Mouse (Mus musculus) kidney, adult 2 months (tissue): ENCODE data around the gene Ighmbp2. TPM values are rescaled to one million over a fixed set of nuclear protein-coding genes. Genes with fewer than 3 reads are reported as not detected.
"Not testable (repeated sequence)": the region's sequence is repeated elsewhere in the genome, so short reads cannot be mapped to it uniquely, and the experiment has no call there.

Experiments
- DNase-seq: peaks from one replicate; pipeline ENCODE4 v3.0.0; 2021
- H3K27ac ChIP-seq: fragments of 200-500 bp; 2 replicates; pipeline ENCODE4 v1.5.1; 2012; ENCODE audit warnings: low read depth, low read length, control low read depth, inconsistent platforms; ENCODE audit not compliant: insufficient read depth
- H3K27me3 ChIP-seq: fragments of 200-500 bp; replicated peaks from 2 replicates; pipeline ENCODE4 v1.6.1; 2012; ENCODE audit warnings: mild to moderate bottlenecking, moderate library complexity, low read length, inconsistent platforms; ENCODE audit not compliant: control insufficient read depth, insufficient read depth
- H3K36me3 ChIP-seq: fragments of 200-500 bp; 2 replicates; pipeline ENCODE4 v1.6.1; 2012; ENCODE audit warnings: mild to moderate bottlenecking, moderate library complexity, low read length, inconsistent platforms; ENCODE audit not compliant: control insufficient read depth, insufficient read depth
- H3K4me1 ChIP-seq: fragments of 200-500 bp; 2 replicates; pipeline ENCODE4 v1.6.1; 2011; ENCODE audit warnings: low read length; ENCODE audit not compliant: control insufficient read depth, insufficient read depth
- H3K4me3 ChIP-seq: fragments of 200-500 bp; 2 replicates; pipeline ENCODE4 v1.5.1; 2011; ENCODE audit warnings: mild to moderate bottlenecking, low read depth, low read length, control low read depth; ENCODE audit not compliant: insufficient read depth
- CTCF ChIP-seq: fragments of 200-500 bp; conservative IDR thresholded peaks from 2 replicates; pipeline ENCODE4 v1.5.1; 2011; ENCODE audit warnings: low read depth, mild to moderate bottlenecking, control low read depth, low read length, moderate library complexity, mixed read lengths; ENCODE audit not compliant: insufficient read depth, insufficient read length
- POLR2A ChIP-seq: fragments of 200-500 bp; IDR thresholded peaks from one replicate; pipeline ENCODE4 v1.6.1; 2011; ENCODE audit warnings: low read depth, low read length, control low read depth
- WGBS: fragments of 180-500 bp; shearing (Covaris S2); methylation state at CpG from one replicate; pipeline ENCODE4 v1.1.7; 2018; 5-methylcytosine and 5-hydroxymethylcytosine counted together
- polyA plus RNA-seq: library from polyadenylated mRNA; depleted of rRNA; stranded (reverse); fragments of >200 nt; gene quantifications from 2 replicates; pipeline ENCODE4 v1.2.3, GENCODE M21; 2012

Gene Ighmbp2
- polyA plus RNA-seq, 1 experiment = 3.5 TPM

DNA sequence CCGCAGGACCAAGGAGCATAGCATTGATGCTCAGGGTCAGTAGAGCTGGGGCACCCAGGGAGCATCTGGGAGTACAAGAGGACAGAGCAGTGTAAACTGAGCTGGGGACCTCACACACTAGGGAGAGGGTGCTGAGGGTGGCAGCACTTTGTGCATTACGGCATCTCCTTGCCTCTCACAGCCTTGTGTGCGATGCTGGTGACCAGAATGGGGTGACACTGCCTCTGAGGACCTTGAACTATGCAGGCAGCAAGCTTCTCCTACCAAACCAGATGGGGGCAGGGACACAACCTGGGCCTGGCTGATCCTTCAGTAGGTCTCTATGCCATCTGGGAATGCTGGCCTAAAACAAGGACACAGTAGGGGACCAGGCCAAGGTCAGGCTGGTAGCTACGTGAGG lies 16.1 kb downstream of the Ighmbp2 start:
- no peaks in the 10 kb centered on the region for H3K27me3 ChIP-seq
- TF ChIP-seq POLR2A (no peak), CTCF (no peak)
- no peaks in the 10 kb centered on the region; the same call in none of the 2 replicates for H3K36me3 ChIP-seq
- no peak overlapping the region for H3K27ac ChIP-seq
- no peak for DNase-seq
- H3K4me1 ChIP-seq = no peaks in the 10 kb centered on the region
- 92% methylated on average over 4 of the region's 4 CpGs for WGBS
- no peak overlapping the region for H3K4me3 ChIP-seq

DNA sequence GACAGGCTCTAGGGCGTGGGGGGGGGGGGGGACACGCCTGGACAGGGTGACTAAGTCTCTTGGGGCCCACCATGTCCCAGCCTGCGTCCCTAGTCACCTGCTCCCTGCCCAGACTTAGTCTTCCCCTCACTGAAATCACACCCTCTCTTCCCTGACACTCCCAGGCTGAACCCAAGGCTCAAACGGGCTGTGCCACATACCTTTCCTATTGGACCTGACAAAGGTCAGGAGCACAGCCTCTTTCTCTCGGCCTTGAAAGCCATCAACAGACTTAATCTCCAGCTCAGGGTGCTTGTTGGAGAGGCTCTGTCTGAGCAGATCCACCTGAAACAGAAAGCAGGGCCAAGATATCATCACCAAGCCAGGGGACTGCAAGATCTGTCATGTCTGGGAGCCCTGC lies 16.7 kb downstream of the Ighmbp2 start:
- no peak overlapping the region for H3K27ac ChIP-seq
- no peak overlapping the region for H3K4me3 ChIP-seq
- no peak for TF ChIP-seq POLR2A
- no peak for TF ChIP-seq CTCF
- no peaks in the 10 kb centered on the region; the same call in 1 of the 2 replicates for H3K36me3 ChIP-seq
- WGBS = 81% methylated on average over 5 of the region's 5 CpGs
- no peak for DNase-seq
- H3K4me1 ChIP-seq = no peaks in the 10 kb centered on the region
- no peaks in the 10 kb centered on the region for H3K27me3 ChIP-seq

DNA sequence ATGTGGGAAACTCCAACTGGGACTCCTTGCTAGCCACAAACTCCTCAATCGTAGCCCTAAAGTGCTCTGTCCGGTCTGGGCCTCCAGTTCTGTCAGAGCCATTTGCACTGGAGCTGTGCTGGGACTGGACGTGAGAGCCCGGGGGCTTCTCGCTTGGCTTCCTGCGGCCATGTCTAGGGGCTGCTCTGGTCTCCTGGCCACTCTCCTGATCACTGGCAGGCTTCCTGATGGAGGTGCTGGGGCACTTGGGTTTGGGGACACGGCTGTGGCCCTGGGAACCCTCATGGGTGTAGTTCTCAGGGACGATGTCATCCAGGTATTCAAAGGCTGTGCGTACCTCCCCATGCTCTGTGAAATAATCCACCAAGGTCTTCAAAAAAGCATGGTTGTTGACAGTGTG lies 17.6 kb downstream of the Ighmbp2 start:
- Histone ChIP-seq H3K36me3 (no peaks in the 10 kb centered on the region; the same call in 1 of the 2 replicates), H3K4me3 (no peak overlapping the region), H3K27ac (no peak overlapping the region), H3K4me1 (no peaks in the 10 kb centered on the region), H3K27me3 (no peaks in the 10 kb centered on the region)
- 96% methylated on average over 9 of the region's 9 CpGs for WGBS
- DNase-seq = no peak
- TF ChIP-seq CTCF (no peak), POLR2A (no peak)

DNA sequence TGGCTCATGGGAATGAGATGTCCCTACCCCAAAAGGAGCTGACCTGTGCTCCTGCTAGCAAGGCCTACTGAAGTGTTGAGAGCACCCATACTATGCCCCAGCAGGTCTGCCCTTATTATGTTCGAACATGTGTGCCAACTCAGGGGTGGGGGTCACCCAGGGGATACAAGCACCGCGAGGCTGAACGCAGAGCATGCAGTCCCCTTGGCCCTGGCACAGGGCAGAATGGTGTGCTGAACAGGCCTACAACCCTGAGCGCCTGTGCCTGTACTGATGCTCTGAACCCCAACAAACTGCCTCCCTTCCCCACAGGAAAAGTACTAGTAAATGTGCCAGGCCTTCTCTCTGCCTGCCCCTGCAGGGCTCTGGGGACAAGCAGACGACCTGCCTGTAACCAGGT lies 18.5 kb downstream of the Ighmbp2 start:
- Histone ChIP-seq H3K27ac (no peak overlapping the region), H3K4me3 (no peak overlapping the region), H3K4me1 (no peaks in the 10 kb centered on the region), H3K36me3 (no peaks in the 10 kb centered on the region; the same call in 1 of the 2 replicates), H3K27me3 (no peaks in the 10 kb centered on the region)
- WGBS = 95% methylated on average over 6 of the region's 6 CpGs
- no peak for DNase-seq
- TF ChIP-seq POLR2A (no peak), CTCF (no peak)

DNA sequence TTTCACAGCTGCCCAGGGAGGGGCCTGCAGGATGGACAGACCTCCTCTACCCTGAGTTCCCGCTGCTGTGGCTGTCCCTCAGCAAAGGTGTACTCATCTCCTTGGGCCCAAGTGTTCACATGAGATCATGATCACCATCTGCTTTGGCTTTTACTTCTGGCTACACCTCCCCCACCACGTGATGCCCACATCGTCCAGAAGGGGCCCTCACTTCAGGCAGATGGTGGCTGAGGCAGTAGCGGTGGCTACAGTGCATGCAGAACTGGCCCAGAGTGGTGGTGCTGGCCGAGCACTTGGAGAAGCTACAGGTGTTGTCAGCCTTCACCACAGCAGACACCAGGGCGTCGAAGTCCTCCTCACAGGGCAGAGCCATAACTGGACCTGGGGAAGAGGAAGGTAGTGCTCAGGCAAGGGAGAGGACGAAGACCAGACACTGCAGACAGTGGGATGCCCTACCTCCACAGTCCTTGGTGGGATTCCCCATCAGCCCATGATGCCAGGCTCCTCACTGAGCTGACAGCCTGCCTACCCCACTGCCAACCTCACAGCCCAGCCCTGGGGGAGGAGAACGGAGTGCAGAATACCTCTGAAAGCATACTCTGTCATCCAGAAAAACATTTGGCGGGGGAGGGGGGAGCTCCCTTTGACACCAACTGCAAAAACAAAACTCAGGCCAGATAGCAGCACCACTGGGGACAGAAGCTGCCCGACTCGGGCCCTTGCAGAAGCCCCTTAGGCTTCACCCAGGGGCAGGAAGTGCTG lies 20.9 kb downstream of the Ighmbp2 start:
- Histone ChIP-seq H3K36me3 (no peaks in the 10 kb centered on the region; the same call in 1 of the 2 replicates), H3K4me3 (no peak overlapping the region), H3K4me1 (no peaks in the 10 kb centered on the region), H3K27me3 (no peaks in the 10 kb centered on the region), H3K27ac (no peak overlapping the region)
- no peak for DNase-seq
- TF ChIP-seq CTCF (no peak), POLR2A (no peak)
- 77% methylated on average over 12 of the region's 12 CpGs for WGBS

DNA sequence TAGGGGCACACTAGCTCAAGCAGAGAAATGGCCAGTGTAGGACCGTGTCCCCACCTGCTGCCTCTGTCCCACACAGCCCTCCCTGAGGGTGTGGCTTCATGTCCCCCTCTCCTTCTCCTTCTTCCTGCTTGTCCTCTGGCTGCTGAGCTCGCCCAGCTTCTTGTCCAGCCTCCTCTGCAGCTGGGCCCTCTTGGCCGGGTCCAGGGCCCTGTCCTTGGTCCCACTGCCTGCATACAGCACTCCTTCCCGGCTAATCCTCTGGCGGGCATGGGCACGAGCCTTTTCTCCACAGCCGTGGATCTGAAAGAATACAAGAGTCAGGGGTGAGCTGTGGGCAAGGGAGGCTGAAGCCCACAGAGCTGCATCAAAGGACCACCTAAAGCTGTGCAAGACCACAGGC lies 21.5 kb downstream of the Ighmbp2 start:
- 95% methylated on average over 7 of the region's 7 CpGs for WGBS
- H3K27ac ChIP-seq = no peak overlapping the region
- no peak for TF ChIP-seq POLR2A
- H3K4me3 ChIP-seq = no peak overlapping the region
- no peaks in the 10 kb centered on the region; the same call in 1 of the 2 replicates for H3K36me3 ChIP-seq
- no peaks in the 10 kb centered on the region for H3K27me3 ChIP-seq
- no peak for DNase-seq
- H3K4me1 ChIP-seq = no peaks in the 10 kb centered on the region

DNA sequence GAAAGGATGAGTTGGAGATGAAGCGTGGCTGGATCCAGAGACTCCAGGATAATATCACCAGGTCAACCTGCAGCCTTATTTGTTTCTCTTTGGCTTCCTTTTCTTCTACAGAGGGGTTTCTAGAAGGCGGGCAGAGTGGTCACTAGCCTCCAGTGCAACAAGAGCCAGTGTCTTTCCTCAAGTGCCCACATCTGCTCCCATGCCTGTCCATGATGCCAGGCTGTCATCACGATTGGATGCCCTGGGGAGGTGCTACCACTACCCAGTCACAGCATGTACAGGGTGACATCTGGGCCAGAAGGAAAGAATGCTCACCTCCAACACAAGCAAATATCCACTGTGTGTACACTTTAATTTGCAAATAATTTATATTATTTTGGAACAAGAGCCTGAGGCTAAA lies 22.2 kb downstream of the Ighmbp2 start:
- H3K27me3 ChIP-seq = no peaks in the 10 kb centered on the region
- WGBS = 79% methylated on average over 3 of the region's 3 CpGs
- no peaks in the 10 kb centered on the region for H3K4me1 ChIP-seq
- TF ChIP-seq POLR2A (no peak), CTCF (no peak)
- no peaks in the 10 kb centered on the region; the same call in 1 of the 2 replicates for H3K36me3 ChIP-seq
- H3K27ac ChIP-seq = no peak overlapping the region
- H3K4me3 ChIP-seq = no peak overlapping the region
- no peak for DNase-seq

DNA sequence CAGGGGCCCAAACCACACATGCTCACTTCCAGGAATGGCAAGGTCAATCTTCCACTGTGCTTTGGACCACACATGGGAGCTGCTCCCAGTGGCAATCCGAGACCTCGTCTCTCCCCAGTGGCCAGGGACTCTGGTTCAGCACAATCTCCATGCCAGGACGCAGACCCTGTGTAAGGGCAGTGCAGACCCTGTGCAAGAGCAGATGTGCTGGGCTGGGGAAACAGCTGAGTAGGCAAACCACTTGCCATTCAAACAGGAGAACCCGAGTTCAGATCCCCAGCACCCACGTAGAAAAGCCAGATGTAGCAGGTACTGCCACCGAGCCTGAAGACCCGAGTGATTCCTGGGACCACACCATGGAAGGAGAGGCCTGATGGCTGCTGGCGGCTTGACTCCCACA lies 22.8 kb downstream of the Ighmbp2 start:
- DNase-seq = no peak
- no peaks in the 10 kb centered on the region; the same call in 1 of the 2 replicates for H3K36me3 ChIP-seq
- no peaks in the 10 kb centered on the region for H3K4me1 ChIP-seq
- no peaks in the 10 kb centered on the region for H3K27me3 ChIP-seq
- no peak for TF ChIP-seq CTCF
- TF ChIP-seq POLR2A = no peak
- H3K4me3 ChIP-seq = no peak overlapping the region
- H3K27ac ChIP-seq = no peak overlapping the region
- 83% methylated on average over 8 of the region's 8 CpGs for WGBS

DNA sequence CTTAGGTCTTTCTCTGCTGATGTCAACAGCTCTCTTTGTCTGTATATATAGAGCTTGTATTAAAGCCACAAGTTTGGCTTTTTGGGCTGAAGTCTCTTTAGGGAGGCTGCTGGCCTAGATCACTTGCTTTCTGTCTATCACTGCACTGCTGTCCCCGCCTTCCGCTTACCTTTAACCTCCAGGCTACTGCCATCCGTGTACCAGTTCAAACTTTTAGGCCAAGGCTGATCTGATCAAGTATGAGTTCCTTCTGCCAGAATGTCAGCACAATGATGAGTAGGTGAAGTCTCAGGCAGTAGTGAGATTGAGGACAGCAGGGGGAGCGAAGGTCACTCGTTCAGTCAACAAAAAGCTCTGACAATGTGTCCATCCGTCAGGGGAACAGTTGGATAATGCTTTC lies 57.6 kb downstream of the Ighmbp2 start:
- not testable (repeated sequence) for DNase-seq, H3K4me1 ChIP-seq, H3K27ac ChIP-seq, H3K27me3 ChIP-seq, H3K36me3 ChIP-seq, H3K4me3 ChIP-seq
- WGBS = 72% methylated on average over 5 of the region's 6 CpGs

DNA sequence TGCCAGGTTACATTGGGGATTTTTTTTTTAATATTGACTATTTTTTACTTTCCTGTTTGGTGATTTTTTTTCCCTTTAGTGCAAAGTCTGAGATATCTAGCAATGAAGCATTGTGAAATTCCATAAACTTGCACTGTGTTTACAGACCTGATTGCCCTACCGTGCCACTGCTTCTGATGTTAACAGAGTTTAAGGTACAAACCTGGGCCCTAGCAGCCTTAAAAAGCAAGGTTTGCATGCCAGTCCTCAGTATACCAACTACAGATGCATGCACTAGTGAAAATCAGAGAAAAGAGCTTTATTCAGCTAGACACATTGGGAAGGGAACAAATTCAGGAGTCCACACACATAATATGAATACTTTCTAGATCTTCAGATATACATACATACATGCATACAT lies 67.9 kb downstream of the Ighmbp2 start:
- not testable (repeated sequence) for H3K4me3 ChIP-seq
- WGBS = 75% methylated on average over 1 of the region's 1 CpGs

More for the DNA sequence above, 67.9 kb downstream of the Ighmbp2 start:
- H3K27ac ChIP-seq, H3K4me1 ChIP-seq, H3K27me3 ChIP-seq, H3K36me3 ChIP-seq, DNase-seq: not testable (repeated sequence)
